Mouse (Mus musculus) layer of hippocampus, adult 9-11 months (tissue): ENCODE data around the gene Cltc.
"Not testable (repeated sequence)": the region's sequence is repeated elsewhere in the genome, so short reads cannot be mapped to it uniquely, and the experiment has no call there.

Experiments used
- DNase-seq: peaks from one replicate; pipeline ENCODE4 v3.0.0; 2022

The Cltc gene

DNA sequence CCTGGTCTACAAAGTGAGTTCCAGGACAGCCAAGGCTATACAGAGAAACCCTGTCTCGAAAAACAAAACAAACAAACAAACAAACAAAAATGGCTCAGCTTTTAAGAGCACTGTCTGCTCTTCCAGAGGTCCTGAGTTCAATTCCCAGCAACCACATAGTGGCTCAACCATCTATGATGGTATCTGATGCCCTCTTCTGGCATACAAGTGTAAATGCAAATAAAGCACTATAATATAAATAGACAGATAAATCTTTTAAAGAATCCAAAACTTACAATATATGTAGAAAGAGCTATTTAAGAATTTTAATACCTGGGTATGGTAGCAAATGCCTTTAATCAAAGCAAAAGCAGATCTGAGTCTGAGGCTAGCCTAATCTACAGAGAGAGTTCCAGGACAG, 19.1 kb downstream of the Cltc start:
- not testable (repeated sequence) for DNase-seq

- DNase-seq, result no peak
These were observed 19.9 kb downstream of the Cltc start for GRCm38 (mm10) chr11:86737301-86738000.

DNA sequence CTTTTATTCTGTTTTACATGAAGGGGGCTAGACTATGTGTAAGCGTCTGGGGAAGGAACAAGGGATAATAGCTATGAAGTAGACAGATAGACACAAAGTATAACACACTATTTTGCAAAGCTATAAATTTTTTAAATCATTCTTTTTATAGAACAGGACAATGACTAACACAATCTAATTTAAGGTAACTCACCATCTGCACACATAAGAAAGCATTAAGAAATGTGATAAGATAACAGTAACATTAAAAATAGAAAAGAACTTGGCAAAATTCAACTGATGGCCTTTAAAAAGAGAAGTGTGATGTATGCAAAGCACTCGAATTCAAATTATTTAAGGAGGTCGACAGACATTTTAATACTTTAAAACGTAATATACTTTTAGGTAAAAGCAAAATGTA, 22.4 kb downstream of the Cltc start:
- no peak for DNase-seq

- DNase-seq, result no peak
These were observed 23.0 kb downstream of the Cltc start for GRCm38 (mm10) chr11:86734241-86734939.

GRCm38 (mm10) chr11:86731443-86731842, 25.9 kb downstream of the Cltc start:
- peak; percentile 77 for DNase-seq

- no peak for DNase-seq
These were observed 31.8 kb downstream of the Cltc start for GRCm38 (mm10) chr11:86725607-86726006.

- no peak for DNase-seq
These were observed 32.4 kb downstream of the Cltc start for GRCm38 (mm10) chr11:86724982-86725381.

DNA sequence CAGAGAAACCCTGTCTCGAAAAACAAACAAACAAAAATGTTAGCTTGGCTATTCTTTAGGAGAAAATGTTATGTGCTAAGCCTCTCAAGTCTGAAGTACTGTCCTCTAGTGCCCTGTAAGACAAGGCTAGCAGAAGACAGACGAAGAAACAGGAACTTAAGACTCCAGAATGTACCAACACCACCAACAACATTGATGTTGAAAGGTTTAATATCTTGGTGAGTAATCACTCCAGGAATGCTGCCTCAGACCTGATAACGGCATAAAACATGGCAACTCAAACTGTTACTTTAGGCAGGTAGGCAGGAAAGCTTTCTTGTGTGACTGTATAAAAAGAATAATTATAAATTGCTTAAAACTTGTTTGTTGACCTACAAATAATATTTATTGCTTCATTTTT, 33.4 kb downstream of the Cltc start:
- DNase-seq, result no peak

DNA sequence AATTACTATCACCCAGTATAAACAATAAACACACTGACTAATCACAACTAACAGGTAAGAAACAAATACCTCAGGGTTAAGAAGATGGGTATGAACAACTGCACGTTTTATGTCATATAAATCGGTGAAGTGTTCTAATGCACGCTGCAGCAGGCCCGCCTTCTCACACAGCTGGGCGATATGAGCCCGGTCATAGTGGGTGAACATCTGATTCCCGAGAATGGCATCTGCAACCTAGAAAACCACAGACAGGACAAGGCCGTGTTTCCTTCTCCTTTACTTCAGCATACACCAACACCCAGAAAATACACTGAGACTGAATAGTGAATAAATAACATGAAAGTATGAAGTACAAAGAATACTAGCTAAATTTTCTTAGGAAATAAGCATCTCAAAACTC, 38.0 kb downstream of the Cltc start:
- no peak for DNase-seq

DNA sequence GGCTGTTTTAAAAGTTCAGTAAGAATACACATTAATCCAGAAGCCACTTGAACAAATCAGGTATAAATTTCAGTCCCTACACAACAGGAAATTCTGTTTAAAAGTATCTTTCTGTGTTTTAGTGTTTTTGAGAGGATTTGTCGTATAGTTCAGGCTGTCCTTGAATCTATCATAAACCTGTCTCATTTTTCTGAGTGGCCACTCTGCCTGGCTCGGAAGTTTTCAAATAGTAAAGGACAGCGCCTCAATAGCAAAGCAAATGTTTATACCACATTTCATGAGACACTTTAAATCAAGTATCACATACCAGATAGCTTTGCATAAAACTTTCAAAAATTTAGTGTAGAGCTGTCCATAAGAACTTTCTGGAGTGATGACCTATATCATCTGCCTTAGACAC, 39.0 kb downstream of the Cltc start:
- no peak for DNase-seq

GRCm38 (mm10) chr11:86717306-86718065, 39.9 kb downstream of the Cltc start:
- no peak for DNase-seq

- no peak for DNase-seq
These were observed 42.8 kb downstream of the Cltc start for GRCm38 (mm10) chr11:86714606-86715005.

DNA sequence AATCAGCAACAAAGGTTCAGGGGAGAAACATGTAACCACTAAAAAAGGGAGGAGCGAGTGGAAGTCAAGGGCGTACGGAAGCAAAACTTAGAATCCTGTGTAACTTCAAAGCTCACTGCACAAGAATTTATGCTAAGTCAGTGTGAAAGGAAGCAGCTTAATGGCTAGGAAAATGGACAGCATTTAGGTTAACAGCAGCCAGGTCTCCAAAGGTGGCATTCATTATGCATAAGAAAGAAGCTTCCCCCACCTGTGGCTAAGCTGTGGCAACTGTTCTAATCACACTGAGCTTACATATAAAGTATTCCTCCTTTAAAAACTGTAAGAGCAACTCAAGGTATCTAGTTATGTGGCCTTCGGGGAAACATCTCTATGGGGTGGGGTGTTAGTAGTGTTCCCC, 56.2 kb downstream of the Cltc start:
- DNase-seq, result no peak

DNA sequence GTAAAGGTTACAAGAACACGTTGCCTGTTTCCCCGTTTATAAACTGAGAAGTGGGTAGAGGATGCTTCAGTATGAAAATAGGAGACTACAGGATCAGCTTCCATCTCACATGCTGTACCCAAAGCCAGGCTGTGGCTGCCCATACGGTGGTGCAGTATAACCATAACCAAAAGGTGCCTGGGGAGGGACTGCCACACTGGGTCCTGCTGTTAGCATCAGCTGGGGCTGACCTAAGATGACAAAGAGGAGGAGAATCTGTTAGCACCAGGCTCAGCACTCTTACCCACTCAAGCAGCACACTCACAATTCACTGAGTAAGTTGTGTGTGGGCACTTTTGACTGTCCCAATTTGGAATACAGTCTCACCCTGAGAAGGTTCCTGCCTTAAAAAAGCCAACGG, 61.9 kb downstream of the Cltc start:
- DNase-seq, result no peak

GRCm38 (mm10) chr11:86692546-86692945, 64.8 kb downstream of the Cltc start:
- DNase-seq, result no peak

GRCm38 (mm10) chr11:86691956-86692355, 65.4 kb downstream of the Cltc start:
- DNase-seq, result no peak

- DNase-seq, result no peak
These were observed 65.9 kb downstream of the Cltc start for GRCm38 (mm10) chr11:86691482-86691881.

- no peak for DNase-seq
These were observed 67.0 kb downstream of the Cltc start for GRCm38 (mm10) chr11:86690383-86690782.

DNA sequence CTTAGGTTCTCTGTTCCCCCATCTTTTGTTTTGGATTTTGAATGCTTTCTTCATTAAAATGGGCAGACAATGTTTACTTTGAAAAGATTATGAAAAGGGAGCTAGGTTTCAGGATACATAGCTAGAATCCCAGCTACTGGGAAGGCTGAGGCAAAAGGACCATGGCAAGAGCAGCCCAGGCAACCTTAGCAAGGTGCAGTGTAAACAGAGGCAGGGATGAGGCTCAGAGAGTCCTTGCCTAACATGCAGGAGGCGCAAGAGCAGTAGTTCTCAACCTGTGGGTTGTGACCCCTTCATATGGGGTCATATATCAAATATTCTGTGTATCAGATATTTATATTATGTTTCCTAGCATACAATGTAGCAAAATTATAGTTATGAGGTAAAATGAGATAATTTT, 72.0 kb downstream of the Cltc start:
- no peak for DNase-seq

GRCm38 (mm10) chr11:86684126-86685012, 73.0 kb downstream of the Cltc start:
- DNase-seq, result no peak

DNA sequence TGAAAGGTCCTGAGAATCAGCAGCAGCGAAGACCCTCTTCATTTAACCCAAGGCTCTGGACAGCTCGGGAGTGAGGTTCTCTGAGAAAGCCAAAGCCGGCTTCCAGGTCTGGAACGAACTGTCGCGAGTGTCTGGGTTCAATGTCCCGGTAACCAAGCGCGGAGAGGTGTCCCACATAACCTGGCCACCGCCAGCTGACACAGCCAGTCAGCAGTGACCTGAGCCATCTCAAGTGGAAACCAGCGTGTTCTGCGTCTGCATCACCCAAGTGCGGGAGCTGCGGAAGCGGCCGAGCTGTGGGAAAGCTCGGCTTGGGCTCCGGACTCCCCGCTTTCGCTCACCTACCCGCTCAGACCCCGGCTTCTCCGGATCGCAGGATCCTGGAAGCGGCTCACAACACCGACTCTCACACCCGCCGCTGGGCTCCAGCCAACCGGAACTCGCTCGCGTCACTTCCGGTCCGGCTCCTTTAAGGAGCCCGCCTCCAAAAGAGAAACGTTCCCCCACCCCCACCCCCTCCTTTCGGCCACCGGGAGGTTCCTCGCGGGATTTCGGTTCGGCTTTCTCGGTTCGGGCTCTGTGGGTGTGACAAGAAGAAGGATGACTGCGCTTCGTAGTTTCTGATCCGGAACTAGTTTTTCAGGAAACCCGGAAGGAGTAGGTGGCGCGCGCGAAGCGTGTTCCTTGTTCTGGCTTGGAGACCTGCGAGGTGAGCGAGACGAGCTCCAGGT, 73.8 kb downstream of the Cltc start, which contains the start of the genes Vmp1 and Ptrh2:
Gene Vmp1, minus strand, starts transcription at position 442 of the 731 bp plus-strand sequence.
Gene Ptrh2, plus strand, starts transcription at position 591 of the 731 bp plus-strand sequence.
- peak; percentile 93 for DNase-seq

GRCm38 (mm10) chr11:86682861-86683260, 74.5 kb downstream of the Cltc start:
- DNase-seq, result no peak
